Mouse (Mus musculus) embryonic facial prominence, embryonic 13.5 days (tissue): ENCODE data around the gene Eml4. TPM values are rescaled to one million over a fixed set of nuclear protein-coding genes. Genes with fewer than 3 reads are reported as not detected.

ENCODE experiments used
- ATAC-seq: fragments of 200-750 bp; cut with Nextera tagmentation; 2 replicates; pipeline ENCODE4 v1.8.0; 2017; ENCODE audit warnings: low read depth; ENCODE audit not compliant: insufficient number of reproducible peaks, insufficient read depth, low FRiP score, low TSS enrichment
- H3K27ac ChIP-seq: fragments of 300-500 bp; sonication (generic); 2 replicates; pipeline ENCODE4 v1.5.1; 2015; ENCODE audit warnings: moderate library complexity, mild to moderate bottlenecking, inconsistent platforms
- H3K27me3 ChIP-seq: fragments of 300-500 bp; sonication (generic); 2 replicates; pipeline ENCODE4 v1.6.1; 2015; ENCODE audit warnings: mild to moderate bottlenecking, inconsistent platforms
- H3K36me3 ChIP-seq: fragments of 300-500 bp; sonication (generic); 2 replicates; pipeline ENCODE4 v1.6.1; 2015; ENCODE audit warnings: mild to moderate bottlenecking, inconsistent platforms
- H3K4me1 ChIP-seq: fragments of 300-500 bp; sonication (generic); 2 replicates; pipeline ENCODE4 v1.6.1; 2015; ENCODE audit warnings: inconsistent platforms
- H3K4me2 ChIP-seq: fragments of 300-500 bp; sonication (generic); 2 replicates; pipeline ENCODE4 v1.6.1; 2015; ENCODE audit warnings: moderate library complexity, mild to moderate bottlenecking, inconsistent platforms
- H3K4me3 ChIP-seq: fragments of 300-500 bp; sonication (generic); 2 replicates; pipeline ENCODE4 v1.5.1; 2015; ENCODE audit warnings: mild to moderate bottlenecking, inconsistent platforms
- H3K9ac ChIP-seq: fragments of 300-500 bp; sonication (generic); 2 replicates; pipeline ENCODE4 v1.6.1; 2015; ENCODE audit warnings: mild to moderate bottlenecking, inconsistent platforms
- H3K9me3 ChIP-seq: fragments of 300-500 bp; sonication (generic); 2 replicates; pipeline ENCODE4 v1.6.1; 2016; ENCODE audit warnings: inconsistent platforms
- WGBS: fragments of 180-500 bp; shearing (Covaris S2); methylation state at CpG from one replicate; pipeline ENCODE4 v1.1.7; 2015; ENCODE audit warnings: mixed read lengths; 5-methylcytosine and 5-hydroxymethylcytosine counted together
- polyA plus RNA-seq: library from polyadenylated mRNA; unstranded; fragments of >200 nt; fragmentation: Nextera tagmentation; extraction: Ambion mirVana; gene quantifications from 2 replicates; pipeline ENCODE4 v1.2.1, GENCODE M21; 2015

The Eml4 gene
- polyA plus RNA-seq, 1 experiment from 2014 or later, result 41.6 TPM

- no peaks in the 10 kb centered on the region for H3K9me3 ChIP-seq
- H3K4me1 ChIP-seq, result peaks cover 19% of the 10 kb centered on the region
- 0% methylated on average over 33 of the region's 33 CpGs for WGBS
- no peaks in the 10 kb centered on the region for H3K27me3 ChIP-seq
- peak overlapping the region; percentile 93 for H3K9ac ChIP-seq
- H3K27ac ChIP-seq, result peak overlapping the region; percentile 72
- H3K4me3 ChIP-seq, result peak overlapping the region; percentile 77
- peak; percentile 95 for ATAC-seq
- no peaks in the 10 kb centered on the region for H3K36me3 ChIP-seq
- H3K4me2 ChIP-seq, result peak overlapping the region; percentile 86
Observed at GRCm38 (mm10) chr17:83514213-83514701, 163.5 kb downstream of the Eml4 start.

DNA sequence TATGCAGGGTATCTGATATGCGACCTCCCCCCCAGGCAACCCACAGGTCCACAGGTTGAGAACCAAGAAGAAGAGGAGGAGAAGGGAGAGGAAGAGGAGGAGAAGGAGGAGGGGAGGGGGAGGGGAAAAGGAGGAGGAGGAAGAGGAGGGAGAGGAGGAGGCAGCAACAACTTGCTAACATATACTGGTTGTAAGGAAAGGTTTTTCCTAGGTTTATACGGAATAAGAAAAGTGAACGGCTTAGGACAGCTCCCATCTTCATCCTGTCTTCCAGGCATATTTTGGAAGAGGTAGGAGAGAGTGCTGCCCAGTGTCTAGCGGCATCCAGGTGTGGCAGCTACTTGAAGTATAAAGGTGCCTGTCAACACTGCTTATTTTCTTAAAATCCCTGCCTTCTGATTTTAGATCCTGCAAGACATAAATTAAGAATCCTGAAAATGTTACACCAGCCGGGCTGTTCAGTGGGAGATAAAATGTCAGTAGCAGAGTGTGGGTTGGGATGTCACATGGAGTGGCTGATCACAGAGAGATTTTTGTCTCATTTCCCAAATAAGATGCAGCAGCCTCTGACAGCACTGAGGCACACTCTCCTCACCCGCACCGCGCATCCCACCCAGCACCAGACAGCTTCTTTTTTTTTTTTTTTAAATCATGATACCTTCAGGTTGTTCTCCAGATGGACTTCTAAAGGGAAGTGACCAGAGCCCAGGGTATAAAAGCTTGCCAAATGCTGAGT, 166.7 kb downstream of the Eml4 start, which contains the start of gene Cox7a2l:
TSS of gene Cox7a2l (minus strand) at position 51 of the 736 bp plus-strand sequence.
- no peak for ATAC-seq
- H3K9me3 ChIP-seq, result no peaks in the 10 kb centered on the region
- no peak within 1 kb of the TSS for H3K9ac ChIP-seq
- H3K4me1 ChIP-seq, result peaks cover 11% of the 10 kb centered on the region
- WGBS, result 92% methylated on average over 8 of the region's 8 CpGs
- H3K4me2 ChIP-seq, result no peak within 1 kb of the TSS
- H3K4me3 ChIP-seq, result no peak within 1 kb of the TSS
- H3K36me3 ChIP-seq, result no peaks in the 10 kb centered on the region
- no peaks in the 10 kb centered on the region for H3K27me3 ChIP-seq
- H3K27ac ChIP-seq, result no peak within 1 kb of the TSS

GRCm38 (mm10) chr17:83521881-83522280, 171.2 kb downstream of the Eml4 start:
- no peak overlapping the region for H3K9ac ChIP-seq
- peaks cover 16% of the 10 kb centered on the region for H3K4me1 ChIP-seq
- H3K4me2 ChIP-seq, result no peak overlapping the region
- H3K27ac ChIP-seq, result no peak overlapping the region
- H3K4me3 ChIP-seq, result no peak overlapping the region
- H3K9me3 ChIP-seq, result no peaks in the 10 kb centered on the region
- 78% methylated on average over 4 of the region's 4 CpGs for WGBS
- no peak for ATAC-seq
- H3K36me3 ChIP-seq, result no peaks in the 10 kb centered on the region
- H3K27me3 ChIP-seq, result no peaks in the 10 kb centered on the region

DNA sequence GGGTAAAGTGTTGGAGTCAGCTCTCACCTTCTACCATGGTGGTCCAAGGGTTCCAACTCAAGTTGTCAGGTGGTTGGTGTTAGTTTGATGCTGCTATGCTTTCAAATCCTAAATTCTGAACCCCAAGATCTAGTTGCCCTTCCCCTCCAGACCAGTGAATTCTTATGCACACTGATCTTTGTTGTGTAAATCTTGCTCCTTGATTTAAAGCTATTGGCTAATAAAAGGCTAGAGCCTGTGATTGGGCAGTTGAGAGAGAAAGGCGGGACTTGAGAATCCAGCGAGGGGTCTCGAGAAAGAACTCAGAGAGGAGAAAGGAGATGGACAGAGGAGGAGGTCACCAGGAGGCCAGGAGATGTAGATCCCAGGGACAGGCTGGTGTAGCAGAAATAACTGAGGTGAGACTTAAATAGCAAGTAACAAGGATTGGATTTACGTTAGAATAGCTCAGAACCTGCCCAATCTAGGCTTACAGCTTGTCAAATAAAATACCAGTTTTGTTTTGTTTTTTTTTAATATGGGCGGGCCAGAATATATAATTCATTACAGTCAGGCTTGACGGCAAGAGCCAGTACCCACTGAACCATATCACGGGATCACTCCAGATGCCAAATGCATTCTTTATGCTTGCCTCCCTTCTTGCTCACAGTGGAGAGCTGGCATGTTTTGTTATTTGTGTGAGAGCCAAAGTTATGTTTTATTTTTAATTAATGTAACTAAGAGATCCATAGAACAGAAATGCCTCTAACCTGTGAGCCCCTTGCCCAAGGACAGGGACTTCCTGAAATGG, 172.1 kb downstream of the Eml4 start:
- Histone ChIP-seq H3K9ac (no peak overlapping the region), H3K4me3 (no peak overlapping the region), H3K27ac (no peak overlapping the region), H3K27me3 (no peaks in the 10 kb centered on the region), H3K36me3 (no peaks in the 10 kb centered on the region), H3K4me1 (peaks cover 25% of the 10 kb centered on the region), H3K9me3 (no peaks in the 10 kb centered on the region), H3K4me2 (no peak overlapping the region)
- 61% methylated on average over 7 of the region's 7 CpGs for WGBS
- ATAC-seq, result no peak

GRCm38 (mm10) chr17:83524753-83525152, 174.0 kb downstream of the Eml4 start:
- 58% methylated on average over 7 of the region's 7 CpGs for WGBS
- no peak for ATAC-seq
- no peaks in the 10 kb centered on the region for H3K36me3 ChIP-seq
- no peak overlapping the region for H3K27ac ChIP-seq
- H3K4me1 ChIP-seq, result peaks cover 36% of the 10 kb centered on the region
- no peaks in the 10 kb centered on the region for H3K27me3 ChIP-seq
- no peak overlapping the region for H3K4me3 ChIP-seq
- no peak overlapping the region for H3K4me2 ChIP-seq
- no peak overlapping the region for H3K9ac ChIP-seq
- H3K9me3 ChIP-seq, result no peaks in the 10 kb centered on the region

DNA sequence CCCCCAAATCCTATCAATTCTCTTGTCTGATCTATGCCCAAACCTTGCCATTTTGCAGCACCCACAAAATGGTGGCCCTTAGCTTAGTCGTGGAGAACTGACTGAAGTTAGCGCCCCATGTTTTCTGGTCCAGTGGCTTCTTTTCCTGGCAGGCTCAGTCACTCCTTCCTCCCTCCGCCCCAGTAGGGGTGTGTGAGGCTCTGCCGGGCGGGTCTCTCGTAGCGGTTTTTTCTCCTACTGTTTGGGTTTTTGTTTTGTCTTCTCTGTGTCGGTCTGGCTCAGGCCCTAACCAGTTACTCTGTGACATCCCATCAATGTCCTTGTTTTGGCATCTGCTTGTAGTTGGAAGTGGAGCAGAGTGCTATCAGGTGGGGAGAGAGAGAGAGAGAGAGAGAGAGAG, 174.9 kb downstream of the Eml4 start:
- H3K9ac ChIP-seq, result no peak overlapping the region
- no peak overlapping the region for H3K4me3 ChIP-seq
- no peaks in the 10 kb centered on the region for H3K9me3 ChIP-seq
- H3K27ac ChIP-seq, result 0 out of 2 replicates have a peak overlapping the region, but pooled peaks have one; percentile 23
- H3K27me3 ChIP-seq, result no peaks in the 10 kb centered on the region
- H3K4me1 ChIP-seq, result peaks cover 36% of the 10 kb centered on the region
- H3K4me2 ChIP-seq, result no peak overlapping the region
- 15% methylated on average over 8 of the region's 8 CpGs for WGBS
- H3K36me3 ChIP-seq, result no peaks in the 10 kb centered on the region
- no peak for ATAC-seq

DNA sequence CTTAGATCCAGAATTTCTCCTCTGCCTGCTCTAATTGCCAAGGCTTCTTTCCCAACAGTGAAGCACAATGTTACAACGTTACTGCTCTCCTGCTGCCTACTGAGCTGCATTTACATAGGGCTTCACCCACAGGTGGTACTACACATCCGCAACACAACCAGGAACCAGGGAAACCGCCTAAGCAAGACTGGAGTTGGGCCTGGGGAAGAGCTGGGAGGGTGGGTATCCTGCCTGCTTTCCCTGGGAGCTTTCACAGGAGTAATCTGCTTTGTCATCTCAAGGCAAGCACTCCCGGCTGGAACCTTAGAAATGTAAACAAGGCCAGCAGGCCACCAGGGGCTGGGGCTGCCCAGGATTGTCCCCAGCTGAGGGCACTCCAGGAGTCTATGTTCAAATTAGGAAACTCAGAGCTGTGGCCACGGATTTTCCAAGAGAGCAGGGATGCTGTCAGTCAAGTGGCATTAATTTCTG, 175.4 kb downstream of the Eml4 start:
- no peak overlapping the region for H3K4me2 ChIP-seq
- no peak for ATAC-seq
- 14% methylated on average over 5 of the region's 5 CpGs for WGBS
- H3K36me3 ChIP-seq, result no peaks in the 10 kb centered on the region
- H3K9ac ChIP-seq, result no peak overlapping the region
- H3K27me3 ChIP-seq, result no peaks in the 10 kb centered on the region
- H3K27ac ChIP-seq, result peak overlapping the region; percentile 44
- peaks cover 36% of the 10 kb centered on the region for H3K4me1 ChIP-seq
- H3K4me3 ChIP-seq, result no peak overlapping the region
- H3K9me3 ChIP-seq, result no peaks in the 10 kb centered on the region

DNA sequence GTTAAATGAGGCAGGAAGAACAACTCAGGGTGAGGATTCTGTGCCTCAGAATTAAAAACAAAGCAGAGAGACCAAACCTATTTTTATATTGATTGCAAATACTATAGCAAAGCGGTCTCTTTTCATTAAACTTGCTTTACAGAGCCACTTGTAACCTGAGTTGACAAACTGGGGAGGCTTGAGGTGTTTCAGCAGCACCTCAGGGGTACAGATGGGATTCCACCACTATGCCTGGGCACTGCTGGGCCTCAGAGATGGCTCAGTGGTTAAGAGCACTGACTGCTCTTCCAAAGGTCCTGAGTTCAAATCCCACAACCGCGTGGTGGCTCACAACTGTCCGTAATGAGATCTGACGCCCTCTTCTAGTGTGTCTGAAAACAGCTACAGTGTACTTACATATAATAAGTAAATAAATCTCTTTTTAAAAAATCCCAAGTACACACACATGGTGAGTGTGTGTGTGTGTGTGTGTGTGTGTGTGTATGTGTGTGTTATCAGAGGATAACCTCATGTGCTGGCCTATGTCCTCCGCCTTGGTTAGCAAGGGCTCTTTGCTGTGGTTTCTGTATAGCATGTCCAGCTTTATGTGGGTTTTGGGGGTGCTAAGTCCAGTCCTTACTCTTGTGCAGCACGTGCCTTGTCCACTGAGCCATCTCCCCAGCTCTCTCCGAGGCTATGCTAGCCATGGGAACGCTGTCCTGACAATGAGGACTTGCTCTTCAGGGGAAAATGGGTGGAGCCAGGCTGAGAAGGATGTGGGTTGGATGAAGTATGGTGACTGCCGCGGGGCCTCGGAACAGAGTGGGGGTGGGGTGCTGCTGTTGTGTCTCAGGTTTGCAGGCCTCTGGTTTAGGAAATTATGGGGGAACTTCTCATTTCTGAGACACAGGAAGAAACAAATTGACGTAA, 176.1 kb downstream of the Eml4 start:
- Histone ChIP-seq H3K9ac (0 out of 2 replicates have a peak overlapping the region, but pooled peaks have one; percentile 17), H3K27ac (peak overlapping the region; percentile 52), H3K4me3 (peak overlapping the region; percentile 21; the same call in 1 of the 2 replicates), H3K9me3 (no peaks in the 10 kb centered on the region), H3K4me2 (peak overlapping the region; percentile 52), H3K27me3 (no peaks in the 10 kb centered on the region), H3K36me3 (no peaks in the 10 kb centered on the region), H3K4me1 (peaks cover 36% of the 10 kb centered on the region)
- no peak for ATAC-seq
- WGBS, result 30% methylated on average over 13 of the region's 13 CpGs

DNA sequence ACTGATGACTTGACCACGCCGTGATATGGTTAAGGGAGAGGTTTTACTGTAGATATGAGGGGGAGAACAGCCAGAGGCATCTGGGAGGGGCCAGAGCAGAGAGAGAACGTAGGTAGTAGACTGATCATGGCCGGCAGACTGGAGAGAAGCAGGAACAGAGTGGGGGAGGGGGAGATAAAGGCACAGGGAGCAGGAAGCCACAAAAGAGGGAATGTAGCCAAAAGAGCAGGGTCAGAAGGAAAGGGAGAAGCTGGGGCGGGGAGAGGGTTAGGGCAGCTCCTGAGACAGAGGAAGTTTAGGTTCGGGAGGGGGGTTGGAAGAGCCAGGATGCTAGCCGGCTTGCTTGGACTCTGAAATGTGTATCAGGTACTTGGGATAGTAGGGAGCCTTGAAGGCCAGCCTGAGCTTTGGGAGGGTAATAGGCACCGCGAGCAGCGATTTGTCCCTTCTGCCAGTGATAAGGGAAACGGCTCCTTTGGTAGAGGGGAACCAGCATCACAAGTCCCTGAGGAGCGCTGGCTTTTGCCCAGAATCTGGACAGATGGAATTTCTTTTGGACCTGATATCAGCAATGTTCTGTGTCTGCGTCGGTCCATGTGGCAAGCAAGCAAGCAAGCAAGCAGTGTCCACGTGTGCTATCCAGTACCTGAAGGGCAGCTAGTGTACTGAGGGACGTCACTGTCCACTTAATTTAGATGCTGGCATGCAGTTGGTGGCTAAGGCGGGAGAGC, 177.1 kb downstream of the Eml4 start:
- peaks cover 36% of the 10 kb centered on the region for H3K4me1 ChIP-seq
- H3K36me3 ChIP-seq, result no peaks in the 10 kb centered on the region
- 23% methylated on average over 17 of the region's 17 CpGs for WGBS
- no peaks in the 10 kb centered on the region for H3K9me3 ChIP-seq
- no peaks in the 10 kb centered on the region for H3K27me3 ChIP-seq
- peak overlapping the region; percentile 21; the same call in 1 of the 2 replicates for H3K4me3 ChIP-seq
- ATAC-seq, result no peak
- H3K4me2 ChIP-seq, result peak overlapping the region; percentile 52
- peak overlapping the region; percentile 17 for H3K9ac ChIP-seq
- peak overlapping the region; percentile 52 for H3K27ac ChIP-seq
